Mouse (Mus musculus) ES-E14 (cell line): Measurements from ENCODE around the gene Tbc1d8.

Experiments used
- MAFK ChIP-seq: IDR thresholded peaks from 2 replicates; pipeline ENCODE4 v1.6.1; 2014; ENCODE audit warnings: mild to moderate bottlenecking, low read depth, low read length, inconsistent platforms; ENCODE audit not compliant: insufficient read depth
- ZC3H11A ChIP-seq: IDR thresholded peaks from 2 replicates; pipeline ENCODE4 v1.6.1; 2012; ENCODE audit warnings: low read depth, mild to moderate bottlenecking, inconsistent platforms, low read length, borderline replicate concordance
- ZNF384 ChIP-seq: IDR thresholded peaks from 2 replicates; pipeline ENCODE4 v1.6.1; 2012; ENCODE audit warnings: low read depth, low read length, inconsistent platforms

- TF ChIP-seq MAFK (no peak), ZC3H11A (no peak; the same call in 1 of the 2 replicates), ZNF384 (no peak)
Measured at GRCm38 (mm10) chr1:39340647-39341046, 137.9 kb downstream of the Tbc1d8 start.
